11 mouse cellular contexts compared by ENCODE assay signal in the genomic region with DNA sequence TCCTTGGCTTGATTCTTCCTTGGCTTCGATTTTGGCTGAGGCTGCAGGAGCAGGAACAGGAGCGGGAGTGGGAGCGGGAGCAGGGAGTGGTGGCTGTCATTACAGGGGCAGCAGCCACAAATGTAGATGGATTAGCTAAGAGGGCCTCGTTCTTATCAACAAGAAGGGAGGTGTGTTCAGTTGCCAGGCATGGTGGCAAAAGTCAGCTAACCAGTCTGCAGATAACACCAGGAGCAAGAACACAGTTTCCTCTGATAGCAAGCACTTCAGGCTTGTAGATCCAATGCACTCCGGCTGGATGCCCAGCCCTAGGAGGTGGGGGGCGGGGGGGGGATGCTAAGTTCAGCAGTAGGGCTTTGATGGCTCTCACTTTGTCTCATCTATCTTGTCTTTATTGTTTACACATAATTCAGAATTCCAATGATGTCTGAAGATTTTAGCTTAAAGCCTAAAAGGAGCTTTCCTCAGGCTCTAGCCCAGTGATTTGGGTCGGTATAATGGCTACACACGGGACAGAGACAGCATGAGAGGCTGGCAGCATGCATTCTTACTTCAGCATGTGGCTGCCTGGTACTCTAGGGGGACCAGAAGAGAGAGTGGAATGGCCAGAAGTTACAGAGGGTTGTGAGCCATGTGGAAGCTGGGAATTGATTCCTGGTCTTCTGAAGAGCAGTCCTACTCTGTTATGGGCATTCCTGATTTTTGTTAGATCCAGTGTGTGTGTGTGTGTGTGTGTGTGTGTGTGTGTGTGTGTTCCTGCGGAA. TPM values are rescaled to one million over a fixed set of nuclear protein-coding genes. Genes with fewer than 3 reads are reported as not detected.
DNase-seq lines count a peak whose midpoint lies in the region; ATAC-seq and TF ChIP-seq lines count a peak whose summit lies in the region.
"Had no signal": no experiment of that assay in that cellular context is flagged by ENCODE, and none has a peak within 500 bp of the region (broad histone marks: within the 10 kb centered on the region; RNA-seq: fewer than 3 reads in every experiment).

No protein-coding gene starts in this region.

- H3K4me1 ChIP-seq in kidney, embryonic 15.5 days = peaks cover 30% of the 10 kb centered on the region
- H3K4me1 ChIP-seq in kidney, adult 2 months (ENCODE audit: control insufficient read depth, insufficient read depth, low read length) = peaks cover 2% of the 10 kb centered on the region; the same call in 1 of the 2 replicates
- H3K4me1 ChIP-seq in embryonic facial prominence, embryonic 15.5 days = peaks cover 27% of the 10 kb centered on the region
- H3K4me1 ChIP-seq in hindbrain, embryonic 15.5 days (replicated peaks) = peaks cover 36% of the 10 kb centered on the region
- H3K4me1 ChIP-seq in midbrain, embryonic 13.5 days (replicated peaks) = peaks cover 35% of the 10 kb centered on the region

- no peaks in the 10 kb centered on the region for H3K27me3 ChIP-seq in kidney, embryonic 15.5 days
- no peaks in the 10 kb centered on the region for H3K27me3 ChIP-seq in kidney, adult 2 months (replicated peaks; ENCODE audit: control insufficient read depth, insufficient read depth, low read length)
- no peaks in the 10 kb centered on the region for H3K27me3 ChIP-seq in embryonic facial prominence, embryonic 15.5 days
- no peaks in the 10 kb centered on the region for H3K27me3 ChIP-seq in hindbrain, embryonic 15.5 days
- H3K27me3 ChIP-seq in midbrain, embryonic 13.5 days = no peaks in the 10 kb centered on the region

- 0 out of 2 replicates have a peak overlapping the region, but pooled peaks have one; percentile 99 for H3K27ac ChIP-seq in kidney, embryonic 15.5 days
- H3K27ac ChIP-seq in kidney, adult 2 months (ENCODE audit: insufficient read depth, low read depth, low read length) = no peak overlapping the region
- 0 out of 2 replicates have a peak overlapping the region, but pooled peaks have one; percentile 34 for H3K27ac ChIP-seq in embryonic facial prominence, embryonic 15.5 days (replicated peaks)
- peak overlapping the region; percentile 98; the same call in 1 of the 2 replicates for H3K27ac ChIP-seq in hindbrain, embryonic 15.5 days (replicated peaks)
- peak overlapping the region; percentile 99 for H3K27ac ChIP-seq in midbrain, embryonic 13.5 days

- no peak for DNase-seq in kidney, adult 2 months
- DNase-seq in frontal cortex, adult 2 months (ENCODE audit: extremely low spot score in 1 of 2, low spot score in 1 of 2) = no peak
- DNase-seq in kidney, postnatal 4 days = no peak
- DNase-seq in gastrocnemius, adult 18-20 months (ENCODE audit: low spot score) = no peak
- DNase-seq: kidney, postnatal 10 days; lung, adult 2 months; thymus, adult 18-20 months had no signal

- WGBS in kidney, embryonic 15.5 days = 62% methylated on average over 9 of the region's 9 CpGs
- WGBS in kidney, adult 2 months = 76% methylated on average over 9 of the region's 9 CpGs
- WGBS in embryonic facial prominence, embryonic 15.5 days = 59% methylated on average over 9 of the region's 9 CpGs
- WGBS in hindbrain, embryonic 15.5 days = 66% methylated on average over 9 of the region's 9 CpGs
- 70% methylated on average over 9 of the region's 9 CpGs for WGBS in midbrain, embryonic 13.5 days

- peak overlapping the region; percentile 78; the same call in 1 of the 2 replicates for H3K4me2 ChIP-seq in kidney, embryonic 15.5 days
- H3K4me2 ChIP-seq in embryonic facial prominence, embryonic 15.5 days (replicated peaks) = no peak overlapping the region
- H3K4me2 ChIP-seq in hindbrain, embryonic 15.5 days = no peak overlapping the region
- H3K4me2 ChIP-seq in midbrain, embryonic 13.5 days (replicated peaks) = 0 out of 2 replicates have a peak overlapping the region, but pooled peaks have one; percentile 60

- H3K36me3 ChIP-seq in kidney, embryonic 15.5 days = no peaks in the 10 kb centered on the region
- no peaks in the 10 kb centered on the region for H3K36me3 ChIP-seq in kidney, adult 2 months (ENCODE audit: control insufficient read depth, insufficient read depth, low read length)
- no peaks in the 10 kb centered on the region for H3K36me3 ChIP-seq in embryonic facial prominence, embryonic 15.5 days
- H3K36me3 ChIP-seq in hindbrain, embryonic 15.5 days = no peaks in the 10 kb centered on the region
- H3K36me3 ChIP-seq in midbrain, embryonic 13.5 days = no peaks in the 10 kb centered on the region

- TF ChIP-seq POLR2A in kidney, adult 2 months (IDR thresholded peaks at IDR 0.05; ENCODE audit: low read depth, low read length) = no peak

- ATAC-seq in kidney, embryonic 15.5 days (replicated peaks; ENCODE audit: low FRiP score) = no peak
- ATAC-seq in embryonic facial prominence, embryonic 15.5 days (ENCODE audit: insufficient number of reproducible peaks, low FRiP score, low TSS enrichment, low read depth) = no peak
- ATAC-seq in hindbrain, embryonic 15.5 days (ENCODE audit: low FRiP score, low read depth) = no peak
- no peak for ATAC-seq in midbrain, embryonic 13.5 days

- no peak for TF ChIP-seq CTCF in kidney, adult 2 months (conservative IDR thresholded peaks at IDR 0.05; ENCODE audit: insufficient read depth, insufficient read length, low read depth, low read length)

- H3K9me3 ChIP-seq in kidney, embryonic 15.5 days (replicated peaks) = no peaks in the 10 kb centered on the region
- H3K9me3 ChIP-seq in embryonic facial prominence, embryonic 15.5 days (replicated peaks) = no peaks in the 10 kb centered on the region
- H3K9me3 ChIP-seq in hindbrain, embryonic 15.5 days = no peaks in the 10 kb centered on the region
- no peaks in the 10 kb centered on the region for H3K9me3 ChIP-seq in midbrain, embryonic 13.5 days

- no peak overlapping the region for H3K9ac ChIP-seq in kidney, embryonic 15.5 days
- no peak overlapping the region for H3K9ac ChIP-seq in embryonic facial prominence, embryonic 15.5 days
- no peak overlapping the region for H3K9ac ChIP-seq in hindbrain, embryonic 15.5 days
- no peak overlapping the region; the same call in 1 of the 2 replicates for H3K9ac ChIP-seq in midbrain, embryonic 13.5 days (replicated peaks)

- no peak overlapping the region for H3K4me3 ChIP-seq in kidney, embryonic 15.5 days (replicated peaks)
- H3K4me3 ChIP-seq in kidney, adult 2 months (ENCODE audit: insufficient read depth, low read depth, low read length) = no peak overlapping the region
- H3K4me3 ChIP-seq in embryonic facial prominence, embryonic 15.5 days (replicated peaks) = no peak overlapping the region
- no peak overlapping the region for H3K4me3 ChIP-seq in hindbrain, embryonic 15.5 days
- H3K4me3 ChIP-seq in midbrain, embryonic 13.5 days (replicated peaks) = no peak overlapping the region

RNA-seq across cellular contexts. Expression of a gene that starts 1.6 kb away (rescaled TPM):
- polyA plus RNA-seq in kidney, embryonic 15.5 days (2015; fragmentation: Nextera tagmentation; extraction: Ambion mirVana) = 38.3 and 39.0 TPM in 2 replicates
- polyA plus RNA-seq in kidney, adult 2 months (2012; rRNA removed) = 13.0 and 13.8 TPM in 2 replicates
- polyA plus RNA-seq in embryonic facial prominence, embryonic 15.5 days (2015; fragmentation: Nextera tagmentation; extraction: Ambion mirVana) = 34.7 and 39.1 TPM in 2 replicates
- polyA plus RNA-seq in hindbrain, embryonic 15.5 days (2015; fragmentation: Nextera tagmentation; extraction: Ambion mirVana) = 25.2 and 26.1 TPM in 2 replicates
- polyA plus RNA-seq in midbrain, embryonic 13.5 days (2015; fragmentation: Nextera tagmentation; extraction: Ambion mirVana) = 29.2 and 33.9 TPM in 2 replicates
- polyA plus RNA-seq in frontal cortex, adult 2 months (2012; rRNA removed) = 37.7 and 38.9 TPM in 2 replicates
- 10 to 100 TPM; 18.5 to 24.6 TPM for total RNA-seq in gastrocnemius, adult 18-20 months (2021)

RNA-seq across cellular contexts. Expression of a gene that starts 26.9 kb away (rescaled TPM):
- polyA plus RNA-seq in kidney, embryonic 15.5 days (2015; fragmentation: Nextera tagmentation; extraction: Ambion mirVana) = 27.8 and 30.2 TPM in 2 replicates
- polyA plus RNA-seq in kidney, adult 2 months (2012; rRNA removed) = 119 and 142 TPM in 2 replicates
- 21.7 and 25.1 TPM in 2 replicates for polyA plus RNA-seq in embryonic facial prominence, embryonic 15.5 days (2015; fragmentation: Nextera tagmentation; extraction: Ambion mirVana)
- polyA plus RNA-seq in hindbrain, embryonic 15.5 days (2015; fragmentation: Nextera tagmentation; extraction: Ambion mirVana) = 7.9 and 8.0 TPM in 2 replicates
- polyA plus RNA-seq in midbrain, embryonic 13.5 days (2015; fragmentation: Nextera tagmentation; extraction: Ambion mirVana) = 6.6 and 8.6 TPM in 2 replicates
- 8.2 and 8.6 TPM in 2 replicates for polyA plus RNA-seq in frontal cortex, adult 2 months (2012; rRNA removed)
- 10 to 100 TPM; 41.4 to 43.7 TPM for total RNA-seq in gastrocnemius, adult 18-20 months (2021)

RNA-seq across cellular contexts. Expression of a gene that starts 53.8 kb away (rescaled TPM):
- polyA plus RNA-seq in kidney, embryonic 15.5 days (2015; fragmentation: Nextera tagmentation; extraction: Ambion mirVana) = 25.6 TPM in 2 replicates
- polyA plus RNA-seq in kidney, adult 2 months (2012; rRNA removed) = 48.5 and 51.6 TPM in 2 replicates
- polyA plus RNA-seq in embryonic facial prominence, embryonic 15.5 days (2015; fragmentation: Nextera tagmentation; extraction: Ambion mirVana) = 27.9 and 28.0 TPM in 2 replicates
- polyA plus RNA-seq in hindbrain, embryonic 15.5 days (2015; fragmentation: Nextera tagmentation; extraction: Ambion mirVana) = 33.5 and 33.9 TPM in 2 replicates
- polyA plus RNA-seq in midbrain, embryonic 13.5 days (2015; fragmentation: Nextera tagmentation; extraction: Ambion mirVana) = 32.7 and 33.4 TPM in 2 replicates
- polyA plus RNA-seq in frontal cortex, adult 2 months (2012; rRNA removed) = 47.2 and 68.7 TPM in 2 replicates
- total RNA-seq in gastrocnemius, adult 18-20 months (2021) = 10 to 100 TPM; 15.8 to 20.2 TPM

Comparison
In these comparisons a context has a peak if more than half of its experiments do, and no peak if none do; other contexts are left out.
1. H3K4me2 ChIP-seq: peak in kidney, embryonic 15.5 days (single experiment) and midbrain, embryonic 13.5 days (single experiment); none in embryonic facial prominence, embryonic 15.5 days (single experiment) and hindbrain, embryonic 15.5 days (single experiment).